Mouse (Mus musculus) megakaryocyte, embryonic 14.5 days (primary cell): ENCODE data around the gene Pcbp2.

ENCODE experiments used
- FLI1 ChIP-seq: IDR thresholded peaks from 2 replicates; pipeline ENCODE4 v1.6.1; 2012; ENCODE audit warnings: low read length, inconsistent platforms, mixed read lengths
- GATA1 ChIP-seq: IDR thresholded peaks from 3 replicates; pipeline ENCODE4 v1.6.1; 2012; ENCODE audit warnings: mixed read lengths, low read length, inconsistent platforms, borderline replicate concordance

DNA sequence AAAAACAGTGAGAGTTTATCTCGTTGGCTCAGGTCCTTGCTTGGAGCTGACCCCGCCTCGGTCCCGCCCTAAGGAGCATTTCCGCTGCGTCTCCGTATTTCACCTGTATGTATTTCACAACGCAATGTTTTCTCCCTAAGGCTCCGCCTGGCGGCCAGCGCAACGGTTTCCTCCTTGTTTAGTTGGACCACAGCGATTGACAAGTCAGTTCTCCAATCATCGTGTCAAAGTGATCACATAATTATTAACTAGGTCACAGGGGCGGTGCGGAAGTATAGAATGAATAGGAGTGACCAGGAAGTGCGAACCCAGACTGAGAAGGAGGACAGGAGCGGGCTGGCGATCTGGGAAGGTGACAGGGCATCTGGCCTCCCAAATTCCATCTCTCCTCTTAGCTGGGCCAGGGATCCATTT is 11.4 kb upstream of the Pcbp2 start, which contains the start of gene Prr13:
- TF ChIP-seq GATA1 (no peak), FLI1 (no peak)
